Mouse (Mus musculus) midbrain, embryonic 16.5 days (tissue): ENCODE measurements at regions not wholly inside any gene's neighbourhood (a gene's known extent, or its start where the extent isn't known, plus 50 kb on each side); places are given as distances from the start of the nearest gene placed in this dataset.

Source experiments
- ATAC-seq: fragments of 200-750 bp; cut with Nextera tagmentation; 2 replicates; pipeline ENCODE4 v1.8.0; 2017; ENCODE audit warnings: moderate TSS enrichment
- H3K27ac ChIP-seq: fragments of 300-500 bp; sonication (generic); 2 replicates; pipeline ENCODE4 v1.5.1; 2014; ENCODE audit warnings: mild to moderate bottlenecking, low read length, mixed read lengths
- H3K27me3 ChIP-seq: fragments of 300-500 bp; sonication (generic); 2 replicates; pipeline ENCODE4 v1.6.1; 2014; ENCODE audit warnings: low read depth, low read length, mixed read lengths; ENCODE audit not compliant: control insufficient read depth, insufficient read depth
- H3K36me3 ChIP-seq: fragments of 300-500 bp; sonication (generic); 2 replicates; pipeline ENCODE4 v1.6.1; 2014; ENCODE audit warnings: mild to moderate bottlenecking, low read length, moderate library complexity, mixed read lengths; ENCODE audit not compliant: control insufficient read depth, insufficient read depth
- H3K4me1 ChIP-seq: fragments of 300-500 bp; sonication (generic); 2 replicates; pipeline ENCODE4 v1.6.1; 2014; ENCODE audit warnings: mild to moderate bottlenecking, low read length, mixed read lengths; ENCODE audit not compliant: control insufficient read depth, insufficient read depth
- H3K4me2 ChIP-seq: fragments of 300-500 bp; sonication (generic); 2 replicates; pipeline ENCODE4 v1.6.1; 2014; ENCODE audit warnings: mild to moderate bottlenecking, low read length, mixed read lengths
- H3K4me3 ChIP-seq: fragments of 300-500 bp; sonication (generic); 2 replicates; pipeline ENCODE4 v1.5.1; 2014; ENCODE audit warnings: low read depth, mild to moderate bottlenecking, low read length, moderate library complexity, mixed read lengths
- H3K9ac ChIP-seq: fragments of 300-500 bp; sonication (generic); 2 replicates; pipeline ENCODE4 v1.6.1; 2014; ENCODE audit warnings: low read depth, low read length, mixed read lengths
- H3K9me3 ChIP-seq: fragments of 300-500 bp; sonication (generic); replicated peaks from 2 replicates; pipeline ENCODE4 v1.6.1; 2014; ENCODE audit warnings: mild to moderate bottlenecking, low read length, mixed read lengths; ENCODE audit not compliant: control insufficient read depth, poor library complexity, severe bottlenecking
- WGBS: fragments of 180-500 bp; shearing (Covaris S2); extraction: QIAGEN DNeasy Blood & Tissue Kit; methylation state at CpG from one replicate; pipeline ENCODE4 v1.1.7; 2014; 5-methylcytosine and 5-hydroxymethylcytosine counted together

DNA sequence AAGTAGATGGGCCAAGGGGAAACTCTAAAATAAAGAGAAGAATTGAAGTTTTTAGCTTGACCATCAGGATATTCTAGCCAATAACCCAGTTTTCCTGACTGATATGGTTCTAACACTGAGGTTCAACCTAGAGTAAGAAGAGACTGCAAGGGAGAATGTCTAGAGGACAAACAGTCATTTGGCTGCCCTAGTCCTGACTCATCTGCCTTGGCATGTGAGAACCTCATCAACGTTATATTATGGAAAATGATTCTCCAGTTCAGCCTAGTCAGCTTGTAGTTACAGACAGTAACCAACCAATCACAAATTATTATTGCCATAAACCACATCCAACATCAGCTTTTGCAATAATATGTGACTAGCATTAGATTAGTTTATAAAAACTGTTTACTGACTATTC, 254.2 kb downstream of the Papss1 start:
- Histone ChIP-seq H3K27me3 (no peaks in the 10 kb centered on the region), H3K27ac (no peak overlapping the region), H3K4me1 (no peaks in the 10 kb centered on the region), H3K4me2 (no peak overlapping the region), H3K4me3 (no peak overlapping the region), H3K9me3 (no peaks in the 10 kb centered on the region), H3K36me3 (no peaks in the 10 kb centered on the region), H3K9ac (no peak overlapping the region)
- WGBS: 93% methylated on average over 1 of the region's 1 CpGs
- no peak for ATAC-seq

GRCm38 (mm10) chr3:131857442-131857841, 227.7 kb upstream of the Dkk2 start:
- Histone ChIP-seq H3K9me3 (no peaks in the 10 kb centered on the region), H3K9ac (no peak overlapping the region), H3K36me3 (no peaks in the 10 kb centered on the region), H3K27ac (no peak overlapping the region), H3K4me2 (no peak overlapping the region), H3K4me1 (no peaks in the 10 kb centered on the region), H3K27me3 (no peaks in the 10 kb centered on the region), H3K4me3 (no peak overlapping the region)
- ATAC-seq: no peak
- 70% methylated on average over 2 of the region's 2 CpGs for WGBS

GRCm38 (mm10) chr3:131859083-131859482, 226.0 kb upstream of the Dkk2 start:
- Histone ChIP-seq H3K4me3 (no peak overlapping the region), H3K4me2 (no peak overlapping the region), H3K4me1 (no peaks in the 10 kb centered on the region), H3K9me3 (no peaks in the 10 kb centered on the region), H3K27ac (no peak overlapping the region), H3K36me3 (no peaks in the 10 kb centered on the region), H3K9ac (no peak overlapping the region), H3K27me3 (no peaks in the 10 kb centered on the region)
- no peak for ATAC-seq
- 66% methylated on average over 12 of the region's 12 CpGs for WGBS

DNA sequence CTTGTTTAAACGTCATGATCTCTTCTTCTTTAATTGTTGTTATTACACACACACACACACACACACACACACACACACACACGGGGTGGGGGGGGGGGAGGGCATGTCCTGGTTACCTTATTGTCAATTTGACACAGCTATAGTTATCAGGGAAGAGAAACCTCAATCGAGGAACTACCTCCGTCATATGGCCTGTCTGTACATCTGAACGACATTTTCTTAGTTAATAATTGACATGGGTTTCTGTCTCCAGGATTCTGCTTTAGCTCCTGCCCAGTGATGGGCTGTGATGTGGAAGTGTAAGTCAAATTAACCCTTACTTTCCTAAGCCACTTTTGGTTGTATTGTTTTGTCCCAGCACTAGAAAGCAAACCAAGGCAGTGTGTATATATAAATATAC, 220.0 kb upstream of the Dkk2 start:
- no peak overlapping the region for H3K4me2 ChIP-seq
- 68% methylated on average over 5 of the region's 5 CpGs for WGBS

DNA sequence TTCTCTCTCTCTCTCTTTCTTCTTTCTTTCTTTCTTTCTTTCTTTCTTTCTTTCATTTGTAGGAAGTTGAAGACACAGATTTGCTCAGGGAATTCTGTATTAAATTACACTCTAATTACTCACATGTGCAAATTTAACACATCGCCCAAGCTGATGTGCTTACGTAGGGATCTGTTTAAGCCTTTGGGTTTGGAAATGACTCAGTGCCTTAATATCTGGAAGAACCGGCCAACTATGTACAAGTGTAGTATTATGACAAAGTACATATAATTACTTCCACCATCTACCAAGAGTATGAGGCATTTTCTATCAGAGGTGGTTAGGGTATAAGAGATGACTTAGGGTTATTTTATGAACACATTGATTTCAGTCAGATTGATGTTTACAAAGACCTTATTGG, 217.8 kb upstream of the Dkk2 start:
- H3K27ac ChIP-seq: no peak overlapping the region
- no peak for ATAC-seq
- H3K4me3 ChIP-seq: no peak overlapping the region
- H3K9me3 ChIP-seq: no peaks in the 10 kb centered on the region
- no peaks in the 10 kb centered on the region for H3K27me3 ChIP-seq
- H3K4me2 ChIP-seq: no peak overlapping the region
- no peaks in the 10 kb centered on the region for H3K36me3 ChIP-seq
- H3K4me1 ChIP-seq: no peaks in the 10 kb centered on the region
- 96% methylated on average over 3 of the region's 3 CpGs for WGBS
- no peak overlapping the region for H3K9ac ChIP-seq

More for the DNA sequence above, 220.0 kb upstream of the Dkk2 start:
- Histone ChIP-seq H3K27ac (no peak overlapping the region), H3K9me3 (no peaks in the 10 kb centered on the region), H3K4me1 (no peaks in the 10 kb centered on the region), H3K27me3 (no peaks in the 10 kb centered on the region), H3K9ac (no peak overlapping the region), H3K36me3 (no peaks in the 10 kb centered on the region), H3K4me3 (no peak overlapping the region)
- no peak for ATAC-seq

- no peaks in the 10 kb centered on the region for H3K4me1 ChIP-seq
- no peak for ATAC-seq
- H3K27me3 ChIP-seq: no peaks in the 10 kb centered on the region
- H3K4me2 ChIP-seq: no peak overlapping the region
- no peak overlapping the region for H3K4me3 ChIP-seq
- no peak overlapping the region for H3K9ac ChIP-seq
- WGBS: 92% methylated on average over 11 of the region's 11 CpGs
- no peaks in the 10 kb centered on the region for H3K36me3 ChIP-seq
- no peaks in the 10 kb centered on the region for H3K9me3 ChIP-seq
- H3K27ac ChIP-seq: no peak overlapping the region
Measured at GRCm38 (mm10) chr3:131868219-131868964, 216.7 kb upstream of the Dkk2 start.

GRCm38 (mm10) chr3:131869306-131869705, 215.8 kb upstream of the Dkk2 start:
- Histone ChIP-seq H3K4me1 (no peaks in the 10 kb centered on the region), H3K27ac (no peak overlapping the region), H3K4me3 (no peak overlapping the region), H3K4me2 (no peak overlapping the region), H3K27me3 (no peaks in the 10 kb centered on the region), H3K9ac (no peak overlapping the region), H3K9me3 (no peaks in the 10 kb centered on the region), H3K36me3 (no peaks in the 10 kb centered on the region)
- 89% methylated on average over 4 of the region's 4 CpGs for WGBS
- no peak for ATAC-seq

GRCm38 (mm10) chr3:131882667-131883066, 202.4 kb upstream of the Dkk2 start:
- Histone ChIP-seq H3K9ac (no peak overlapping the region), H3K4me2 (no peak overlapping the region), H3K4me1 (no peaks in the 10 kb centered on the region), H3K27me3 (no peaks in the 10 kb centered on the region), H3K9me3 (no peaks in the 10 kb centered on the region), H3K4me3 (no peak overlapping the region), H3K27ac (no peak overlapping the region), H3K36me3 (no peaks in the 10 kb centered on the region)
- ATAC-seq: no peak

GRCm38 (mm10) chr3:131886470-131886869, 198.6 kb upstream of the Dkk2 start:
- H3K9ac ChIP-seq: no peak overlapping the region
- no peaks in the 10 kb centered on the region for H3K4me1 ChIP-seq
- no peak overlapping the region for H3K4me2 ChIP-seq
- no peaks in the 10 kb centered on the region for H3K27me3 ChIP-seq
- no peak for ATAC-seq
- no peak overlapping the region for H3K4me3 ChIP-seq
- no peak overlapping the region for H3K27ac ChIP-seq
- H3K9me3 ChIP-seq: no peaks in the 10 kb centered on the region
- WGBS: 90% methylated on average over 5 of the region's 5 CpGs
- H3K36me3 ChIP-seq: no peaks in the 10 kb centered on the region
